Mouse (Mus musculus) regulatory T cell (primary cell): ENCODE data around the gene Dgkq.

Experiments
- in situ Hi-C: fragments of 300-600 bp; cut with MboI, MseI; formaldehyde crosslinking; loops from one replicate; pipeline ENCODE4 v1.15.1; 2025; ENCODE audit warnings: high pct_unique_total_duplicates

Gene Dgkq

DNA sequence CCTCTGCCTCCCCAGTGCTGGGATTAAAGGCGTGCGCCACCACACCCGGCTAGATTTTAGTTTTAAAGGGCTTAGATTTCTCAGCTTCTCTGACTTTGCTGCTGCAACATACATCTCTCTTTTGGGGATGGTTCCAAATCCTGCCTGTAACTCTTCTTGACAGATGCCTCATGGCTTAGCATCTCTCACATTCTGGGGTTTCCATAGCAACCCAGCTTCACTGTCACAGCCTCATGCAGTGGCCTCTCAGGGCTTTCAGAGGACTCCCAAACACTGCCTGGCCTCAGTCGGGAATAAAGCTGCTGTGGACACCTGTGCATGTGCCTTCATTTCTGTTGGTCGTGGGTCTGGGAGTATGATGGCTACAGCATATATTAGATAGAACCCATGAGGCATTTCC lies 19.6 kb upstream of the Dgkq start:
- in situ Hi-C loops = no loop called here

DNA sequence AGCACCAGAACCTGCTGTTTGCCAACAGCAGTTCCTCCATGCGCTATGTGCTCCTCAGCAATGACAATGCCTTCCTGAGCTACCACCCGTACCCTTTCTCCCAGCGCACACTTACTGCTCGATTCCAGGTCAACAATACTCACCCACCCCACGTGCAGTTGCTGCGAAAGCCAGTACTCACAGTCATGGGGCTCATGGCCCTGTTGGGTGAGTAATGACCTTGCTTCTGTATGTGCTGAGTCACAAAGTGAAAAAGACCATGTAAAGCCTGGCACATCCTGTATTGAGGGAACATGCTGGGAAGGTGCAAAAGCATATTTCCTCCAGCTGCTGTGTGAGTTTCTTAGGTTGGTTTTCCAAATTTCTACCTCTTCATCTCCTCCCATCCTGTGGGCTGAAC lies 11.4 kb upstream of the Dgkq start:
- in situ Hi-C loops = no loop called here

DNA sequence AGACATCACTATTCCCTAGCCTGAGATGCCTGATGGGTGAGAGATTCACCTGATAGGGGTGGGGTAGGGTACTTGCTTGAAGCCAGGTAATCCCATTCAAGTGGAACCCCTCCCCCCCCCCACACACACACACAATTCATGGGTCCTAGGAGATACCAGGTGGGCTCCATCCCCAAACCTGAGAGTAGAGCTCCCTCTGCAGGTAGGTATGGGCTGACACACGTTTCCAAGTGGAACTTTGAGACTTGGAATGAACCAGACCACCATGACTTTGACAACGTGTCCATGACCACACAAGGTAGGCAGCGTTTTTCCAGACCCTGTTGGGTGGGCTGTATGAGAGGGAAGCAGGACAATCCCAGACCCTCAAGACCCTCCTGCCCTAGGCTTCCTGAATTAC lies 10.4 kb upstream of the Dgkq start:
- in situ Hi-C loops = no loop called here

DNA sequence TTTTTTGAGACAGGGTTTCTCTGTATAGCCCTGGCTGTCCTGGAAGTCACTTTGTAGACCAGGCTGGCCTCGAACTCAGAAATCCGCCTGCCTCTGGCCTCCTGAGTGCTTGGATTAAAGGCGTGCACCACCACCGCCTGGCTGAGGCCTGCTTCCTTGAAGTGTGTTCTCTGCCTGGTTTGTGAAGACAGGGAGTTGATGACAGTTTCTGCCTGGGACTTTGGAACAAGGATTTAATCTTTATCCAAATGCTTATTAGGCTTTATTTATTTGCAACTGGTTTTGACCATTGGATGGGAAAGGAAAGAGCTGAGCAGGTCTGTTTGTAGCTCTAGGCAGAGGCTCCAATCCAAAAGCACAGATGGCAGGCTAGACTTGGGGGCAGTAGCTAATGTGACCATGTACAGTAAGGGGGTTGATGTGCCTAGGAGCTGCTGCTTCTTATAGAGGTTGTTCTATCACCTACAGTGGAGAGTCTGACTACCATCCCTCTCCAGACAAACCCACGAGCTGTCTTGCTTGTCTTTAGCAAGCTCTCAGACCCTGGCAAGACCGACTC lies 8.9 kb upstream of the Dgkq start:
- in situ Hi-C loops = no loop called here

DNA sequence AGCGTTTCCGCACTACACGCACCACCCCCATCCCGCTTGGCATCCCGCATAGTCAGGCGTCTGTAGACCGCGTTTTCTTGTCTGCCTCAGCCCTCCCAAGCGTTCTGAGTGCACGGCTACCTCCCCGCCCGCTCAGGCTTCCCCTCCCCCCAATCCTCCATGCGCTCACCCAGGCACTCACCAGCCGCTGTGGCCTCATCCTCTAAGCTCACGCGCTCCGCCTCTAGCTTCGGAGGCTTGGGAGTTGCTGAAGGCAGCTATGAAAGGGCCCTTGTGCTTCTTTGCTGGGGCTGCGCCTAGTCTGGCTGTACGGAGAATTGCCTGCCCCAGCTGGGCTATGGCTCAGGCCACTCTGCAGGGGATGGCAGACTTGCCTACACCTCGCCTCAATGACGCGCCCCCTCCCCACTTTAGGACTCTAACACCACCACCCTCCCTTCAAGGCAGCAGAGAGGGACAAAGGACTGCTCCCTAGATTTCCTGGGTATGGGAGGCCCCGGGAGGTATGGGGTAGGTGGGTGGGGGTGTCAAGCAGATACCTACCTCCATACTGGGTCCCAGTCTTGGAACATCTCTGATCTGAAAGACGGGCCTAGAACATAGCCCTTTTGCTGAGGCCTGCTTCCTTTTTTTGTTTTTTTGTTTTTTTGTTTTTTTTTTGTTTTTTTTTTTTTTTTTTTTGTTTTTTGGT lies 8.3 kb upstream of the Dgkq start:
- in situ Hi-C loops = no loop called here

DNA sequence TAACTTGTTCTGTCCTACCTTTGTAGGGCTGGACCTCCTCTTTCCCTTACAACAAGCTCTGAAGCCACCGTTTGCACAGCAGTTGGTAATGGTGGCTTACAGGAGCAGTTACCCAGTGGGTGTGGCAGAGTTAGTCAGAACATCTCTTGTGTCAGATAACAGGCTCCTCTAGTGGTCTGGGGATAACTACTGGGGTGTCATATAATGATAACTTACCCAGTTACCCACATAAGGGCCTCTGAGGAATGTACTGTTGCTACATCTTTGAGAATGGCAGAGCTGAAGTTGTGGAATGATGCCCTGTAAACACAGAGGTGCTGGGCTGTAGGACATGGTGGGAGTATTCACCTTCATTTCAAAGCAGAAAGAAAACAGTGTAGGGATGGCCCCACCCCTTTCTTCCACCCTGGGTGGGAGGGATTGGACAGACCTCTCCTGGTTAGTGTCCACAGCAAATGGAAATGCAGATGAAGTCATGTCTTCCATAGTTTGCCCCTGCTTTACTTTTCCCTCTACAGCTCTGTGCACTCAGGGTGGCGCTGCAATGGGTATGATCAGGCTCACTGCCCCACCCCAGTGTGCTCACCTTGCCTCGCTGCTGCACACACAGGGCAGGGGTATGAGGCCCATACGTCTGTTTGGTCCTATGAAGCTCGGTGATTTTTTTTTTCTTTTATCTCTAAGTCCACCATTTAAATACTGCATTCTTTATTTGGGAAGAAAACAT lies 7.5 kb upstream of the Dgkq start:
- in situ Hi-C loops = no loop called here

DNA sequence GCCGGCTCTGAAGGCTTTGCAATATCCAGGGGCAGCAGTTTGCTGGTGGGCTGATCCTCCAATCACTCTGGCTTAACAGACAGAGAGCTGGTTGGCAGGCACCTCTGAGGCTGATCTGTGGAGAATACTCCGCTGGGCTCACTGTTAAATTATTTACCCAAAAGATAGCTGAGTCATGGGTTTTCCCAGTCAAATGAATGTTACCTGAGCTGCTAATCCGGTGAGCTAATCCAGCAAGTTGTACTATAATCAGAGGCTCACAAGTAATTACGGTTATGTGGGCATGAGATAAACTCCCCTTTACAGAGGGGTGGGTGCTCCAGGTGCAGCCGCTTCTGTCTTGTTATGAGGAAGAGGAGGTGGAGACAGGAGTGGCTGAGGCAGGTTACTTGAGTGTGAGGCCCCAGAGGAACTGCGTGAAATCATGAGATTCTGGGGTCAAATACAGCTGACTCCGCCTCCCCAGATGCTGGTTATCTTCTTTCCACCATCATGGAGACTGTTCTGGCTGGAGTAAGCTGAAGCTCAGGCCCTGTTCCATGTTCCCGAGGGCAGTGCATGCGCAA lies 5.9 kb upstream of the Dgkq start, which contains the start of gene Slc26a1:
TSS of gene Slc26a1 (minus strand) at position 319 of the 566 bp plus-strand sequence.
- in situ Hi-C loops = no loop called here

DNA sequence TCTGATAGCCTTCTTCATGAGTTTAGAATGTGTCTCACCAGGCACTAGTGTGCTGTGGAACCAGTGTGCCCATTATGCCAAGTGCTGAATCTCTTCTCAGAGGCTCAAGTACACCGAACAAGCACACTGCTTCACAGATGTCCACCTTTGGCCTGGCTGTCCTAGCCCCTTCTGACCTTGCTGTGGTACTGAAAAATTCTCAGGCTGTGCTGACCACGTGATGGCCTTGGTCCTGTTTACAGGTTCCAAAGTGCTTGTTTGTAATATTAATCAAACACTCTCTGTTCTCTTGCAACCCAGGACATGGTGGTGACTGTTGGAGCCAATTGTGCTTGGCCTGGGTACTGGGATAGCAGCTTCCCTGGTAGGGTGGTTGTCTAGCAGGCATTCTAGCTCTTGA lies 5.2 kb upstream of the Dgkq start:
- in situ Hi-C loops = no loop called here

DNA sequence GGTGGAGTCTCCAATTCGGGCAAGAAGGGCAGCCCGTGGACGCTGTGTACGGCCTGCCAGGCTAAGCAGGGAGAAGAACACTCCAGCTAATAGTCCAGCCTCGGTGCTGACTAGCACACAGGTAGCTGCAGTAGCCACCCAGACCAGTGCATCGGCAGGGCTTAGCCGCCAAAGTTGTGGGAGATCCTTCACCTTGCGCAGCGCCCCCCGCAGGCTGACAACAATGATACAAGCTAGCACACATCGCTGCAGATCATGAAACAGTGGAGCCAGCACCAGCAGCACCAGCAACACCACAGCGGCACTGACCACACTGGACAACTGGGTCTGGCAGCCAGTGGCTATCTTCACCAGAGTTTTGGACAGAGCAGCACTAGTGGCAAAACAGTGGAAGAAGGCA lies 2.3 kb upstream of the Dgkq start:
- in situ Hi-C loops = no loop called here

DNA sequence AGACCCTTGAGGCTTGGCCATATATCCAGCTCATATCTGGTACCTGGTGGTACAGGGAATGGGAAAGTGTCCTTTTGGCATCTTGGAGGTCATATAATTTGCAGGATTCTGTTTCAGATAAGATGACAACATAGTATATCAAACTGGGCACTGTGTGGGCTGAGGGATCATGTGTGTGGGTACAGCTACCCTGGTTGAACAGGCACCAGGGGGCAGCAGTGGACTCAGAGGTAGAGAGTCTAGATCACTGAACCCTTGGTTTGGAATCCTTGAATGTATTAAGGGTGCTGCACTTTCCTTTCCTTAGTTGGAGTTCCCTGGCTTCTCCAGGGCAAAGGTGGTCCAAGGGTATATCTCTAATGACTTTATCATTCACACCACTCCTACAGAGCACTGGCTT lies 1.3 kb upstream of the Dgkq start:
- in situ Hi-C loops = no loop called here

DNA sequence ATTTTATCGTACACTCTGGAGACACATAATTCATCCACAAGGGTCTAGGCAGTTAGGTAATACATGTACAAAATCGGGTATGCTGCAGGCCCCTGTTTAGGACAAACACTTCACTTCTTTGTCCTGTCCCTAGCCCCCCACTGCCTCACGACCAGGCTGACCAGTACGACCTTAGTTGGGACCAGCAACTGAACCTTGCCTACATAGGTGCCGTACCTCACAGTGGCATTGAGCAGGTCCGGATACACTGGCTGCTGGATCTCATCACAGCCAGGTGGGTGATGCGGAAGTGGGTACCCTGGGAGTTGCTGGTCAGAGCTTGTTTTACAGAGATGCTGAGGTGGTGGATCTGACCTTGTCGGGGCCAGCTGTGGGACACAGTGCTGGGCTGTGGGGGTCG lies 514 bp upstream of the Dgkq start:
- in situ Hi-C loops = no loop called here

DNA sequence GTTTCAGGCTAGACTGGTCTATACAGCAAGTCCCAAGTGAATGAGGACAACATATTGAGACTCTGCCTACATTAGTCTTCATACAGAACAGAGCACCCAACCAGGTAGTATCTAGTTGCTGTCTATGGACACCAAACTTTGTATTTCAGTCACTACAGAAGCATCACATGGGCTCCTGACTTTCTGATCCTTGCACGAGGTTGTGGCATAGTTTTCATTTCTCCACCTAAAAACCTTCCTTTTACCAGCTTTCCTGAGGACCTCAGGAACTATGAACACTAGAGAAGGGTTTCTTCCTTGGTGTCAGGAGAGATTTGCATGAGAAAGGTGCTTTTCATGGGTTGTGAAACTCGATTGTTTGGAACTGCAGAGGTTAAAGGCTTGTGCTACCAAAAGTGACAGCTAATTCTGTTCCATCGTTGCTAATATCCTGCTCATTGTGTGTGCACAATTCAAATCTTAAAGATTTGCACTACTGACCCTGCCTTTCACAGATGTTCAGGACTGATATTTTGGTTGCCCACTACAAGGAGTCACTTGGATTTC lies 1.0 kb downstream of the Dgkq start:
- in situ Hi-C loops = no loop called here

DNA sequence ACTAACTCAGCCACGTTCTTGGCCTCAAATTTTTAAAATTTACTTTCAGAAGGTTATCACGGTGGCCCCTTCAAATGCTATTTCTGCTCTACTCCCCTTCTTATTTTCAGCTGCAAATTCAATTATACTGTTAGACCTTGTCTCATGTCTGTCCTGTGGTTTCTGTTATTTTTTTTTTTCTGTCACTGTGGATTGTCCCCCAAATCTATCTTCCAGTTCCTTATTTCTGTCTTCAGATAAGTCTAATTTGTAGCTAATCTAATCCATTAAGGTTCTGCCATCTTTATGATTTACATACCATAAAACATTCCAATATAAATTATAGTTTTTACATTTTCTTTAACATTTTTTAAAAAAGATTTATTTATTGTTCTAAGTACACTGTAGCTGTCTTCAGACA lies 2.1 kb downstream of the Dgkq start:
- in situ Hi-C loops = no loop called here

DNA sequence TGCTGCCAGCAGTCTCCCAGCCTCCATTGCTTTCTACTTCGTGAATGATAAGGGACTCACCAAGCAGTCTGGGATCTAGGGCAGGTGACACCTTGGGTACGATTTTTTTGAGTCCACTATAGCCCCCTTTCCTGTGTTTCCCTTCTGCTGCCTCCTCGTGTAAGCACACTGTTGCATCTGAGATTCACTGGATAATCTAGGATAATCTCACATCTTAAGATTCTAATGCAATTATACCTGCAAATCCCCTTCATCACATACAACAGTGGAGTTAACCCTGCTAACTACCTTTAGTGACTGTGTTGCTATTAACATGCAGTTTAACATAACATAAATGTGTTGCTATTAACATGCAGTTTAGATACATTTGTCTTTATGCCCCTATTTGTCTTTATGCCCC lies 4.4 kb downstream of the Dgkq start:
- in situ Hi-C loops = no loop called here

DNA sequence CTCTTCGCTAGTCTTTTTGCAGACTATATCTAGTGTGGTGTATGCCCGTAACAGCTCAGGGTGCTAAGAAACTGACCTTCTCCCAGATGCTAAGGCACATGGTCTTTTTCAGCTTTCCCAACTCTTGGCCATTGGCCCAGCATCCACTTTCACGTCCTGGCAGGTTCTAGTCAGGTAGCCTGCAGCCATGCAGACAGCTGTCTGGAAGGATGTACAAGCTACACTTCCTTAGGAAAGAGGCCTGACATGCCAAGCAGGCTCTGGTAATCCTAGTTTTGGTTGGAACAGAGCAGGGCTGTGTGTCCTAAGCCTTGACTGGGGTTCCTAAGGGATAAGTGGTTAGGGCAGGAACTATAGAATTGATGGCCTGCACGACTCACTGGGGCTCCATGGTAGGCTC lies 6.7 kb downstream of the Dgkq start:
- in situ Hi-C loops = no loop called here

DNA sequence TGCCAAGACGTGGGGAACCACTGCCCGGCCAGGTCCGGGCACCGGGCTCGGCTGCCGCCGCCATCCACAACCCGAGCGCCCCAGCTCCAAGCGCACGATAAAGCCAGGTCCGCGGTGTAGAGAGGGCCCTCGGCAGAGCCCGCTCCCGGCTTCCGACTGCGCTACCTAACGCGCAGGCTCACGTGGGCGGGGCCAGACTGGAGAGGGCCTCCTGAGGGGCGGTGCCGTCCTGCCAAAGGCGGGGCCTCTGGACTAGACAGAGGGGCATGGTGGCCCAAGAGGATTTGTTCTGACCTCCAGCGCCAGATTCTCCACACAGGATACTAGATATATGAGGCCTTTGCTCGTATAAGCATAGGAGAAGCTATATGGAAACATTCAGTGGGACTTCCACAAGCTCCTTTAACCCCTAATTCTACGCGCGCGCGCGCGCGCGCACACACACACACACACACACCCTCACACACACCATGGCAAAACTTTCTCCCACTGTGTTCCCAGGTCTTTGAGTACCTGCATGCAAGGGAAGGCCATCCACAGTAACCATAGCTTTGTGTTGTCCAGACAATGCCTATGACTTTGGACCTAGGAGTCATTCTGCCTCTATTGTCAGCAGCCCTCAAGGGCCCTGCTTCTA lies 8.7 kb downstream of the Dgkq start:
- in situ Hi-C loops = no loop called here

DNA sequence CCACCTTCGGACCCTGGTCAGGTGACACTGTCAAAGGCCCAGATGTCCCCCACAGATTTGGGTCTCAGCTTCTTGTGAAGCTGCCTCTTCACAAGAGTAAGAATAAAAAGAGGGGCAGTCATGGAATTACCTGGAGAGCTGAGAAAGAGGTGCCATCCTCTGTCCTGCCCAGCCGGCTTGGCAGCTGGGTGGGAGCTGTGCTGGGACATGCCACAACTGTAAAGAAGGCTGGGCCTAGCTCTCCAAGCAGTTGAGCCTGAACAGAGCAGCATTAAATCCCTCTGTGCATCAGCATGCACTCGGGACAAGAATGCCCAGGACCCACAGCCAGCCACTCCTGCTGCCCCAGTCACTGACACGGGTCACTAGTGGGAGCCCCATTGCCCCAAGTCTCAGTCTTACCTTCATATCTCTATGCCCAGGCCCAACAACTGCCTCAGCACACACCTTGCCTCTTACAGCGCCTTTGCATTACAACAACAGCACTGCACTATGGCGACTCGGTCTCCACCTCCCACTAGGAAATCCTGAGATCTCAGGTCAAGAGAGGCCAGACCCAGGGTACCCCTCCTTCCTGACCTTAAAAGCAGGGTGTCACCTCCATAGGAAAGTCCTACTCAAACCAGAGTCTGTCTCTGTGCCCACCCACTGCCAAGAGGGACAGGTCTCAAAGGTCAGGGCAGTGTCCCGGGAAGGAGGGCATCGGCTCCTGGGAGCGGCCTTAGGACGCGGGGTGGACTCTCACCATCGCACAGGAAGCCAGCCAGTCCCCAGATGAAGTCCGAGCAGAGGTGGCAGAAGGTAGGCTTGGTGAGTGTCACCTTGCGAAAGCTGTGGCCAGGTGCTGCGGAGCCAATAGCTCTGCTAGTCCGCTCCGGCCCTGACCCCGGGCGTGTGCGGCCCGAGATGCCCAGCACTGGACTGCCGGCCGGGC lies 9.5 kb downstream of the Dgkq start, which contains the start of gene Idua:
TSS of gene Idua (plus strand) at position 634 of the 934 bp plus-strand sequence.
- in situ Hi-C loops = loop anchor here (10.0 kb wide), 1 partner anchor 225 kb away; the partner anchor contains the start of gene Atp5k

DNA sequence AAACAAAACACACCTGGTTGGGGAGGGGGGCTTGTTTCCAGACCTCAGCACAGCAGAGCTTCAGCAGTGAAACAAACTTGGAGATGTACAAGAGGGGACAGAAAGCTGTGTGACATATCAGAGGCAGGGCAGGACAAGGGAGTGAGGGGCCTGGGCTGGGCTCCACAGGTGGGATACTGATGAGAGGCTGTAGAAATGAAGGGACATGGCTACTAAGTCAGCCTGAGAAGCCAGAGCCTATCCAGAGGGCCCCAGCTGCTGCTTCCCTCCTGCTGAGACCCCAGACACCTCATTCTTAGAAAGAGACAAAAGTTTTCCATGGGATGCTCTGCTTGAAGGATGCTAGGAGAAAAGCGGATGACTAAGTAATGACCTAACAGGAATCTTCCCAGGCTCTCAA lies 10.9 kb downstream of the Dgkq start:
- in situ Hi-C loops = loop anchor here (10.0 kb wide), 1 partner anchor 224 kb away; the partner anchor contains the start of gene Atp5k

DNA sequence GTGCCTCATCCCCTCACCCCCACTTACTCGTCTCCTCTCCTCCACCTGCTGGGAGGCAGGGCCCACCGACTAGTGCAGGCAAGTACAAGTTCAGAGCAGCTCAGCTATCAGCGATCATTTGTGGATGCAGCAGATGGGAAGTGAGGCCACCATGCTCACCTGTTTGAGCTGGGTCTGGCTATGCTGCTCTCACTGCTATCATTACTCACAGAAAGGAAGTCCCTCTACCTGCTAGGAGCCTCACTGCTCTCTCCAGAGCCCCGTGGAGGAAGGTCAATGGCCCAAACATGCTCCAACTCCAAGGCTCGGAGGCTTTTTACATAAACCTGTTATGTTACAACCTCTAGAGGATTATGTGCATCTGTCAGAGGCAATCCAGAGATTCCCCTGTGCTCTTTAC lies 12.1 kb downstream of the Dgkq start:
- in situ Hi-C loops = loop anchor here (10.0 kb wide), 1 partner anchor 223 kb away; the partner anchor contains the start of gene Atp5k

DNA sequence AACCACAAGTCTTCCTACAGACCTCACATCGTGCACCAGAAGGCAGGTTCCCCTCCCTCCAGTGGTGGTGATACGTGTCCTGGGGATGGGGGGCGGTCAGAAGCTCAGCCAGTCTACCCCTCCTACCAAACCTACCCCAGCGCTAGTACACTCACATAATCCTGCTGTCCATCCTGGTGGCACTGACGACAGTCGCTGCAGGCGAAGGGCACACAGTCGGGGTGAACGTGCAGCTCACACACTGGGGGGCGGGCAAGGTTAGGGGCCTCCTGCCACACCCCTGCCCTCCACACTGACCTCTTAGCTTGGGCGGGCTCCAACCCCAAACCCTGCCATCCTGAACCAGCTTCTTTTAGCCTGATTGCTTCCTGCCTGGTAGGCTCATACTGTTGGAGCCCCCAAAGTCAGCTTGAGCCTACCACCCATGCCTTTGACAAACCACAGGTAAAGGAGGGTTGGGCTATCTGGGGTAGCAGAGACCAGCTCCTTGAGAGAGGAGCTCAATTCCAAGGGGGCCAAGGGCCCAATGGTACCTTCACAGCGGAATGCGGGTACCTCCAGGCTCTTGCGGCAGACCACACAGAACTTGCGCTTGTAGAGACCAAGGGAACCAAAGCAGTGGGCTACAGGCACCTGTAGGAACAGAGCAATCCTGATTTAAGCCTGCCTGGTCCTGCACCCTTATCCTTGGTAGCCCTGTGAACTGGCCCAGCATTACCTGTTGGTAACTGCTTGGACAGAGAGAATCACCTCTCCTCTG lies 13.4 kb downstream of the Dgkq start:
- in situ Hi-C loops = loop anchor here (10.0 kb wide), 1 partner anchor 221 kb away; the partner anchor contains the start of gene Atp5k
